Mouse (Mus musculus) heart, embryonic 10.5 days (tissue): ENCODE results near the gene Gm20708. TPM values are rescaled to one million over a fixed set of nuclear protein-coding genes. Genes with fewer than 3 reads are reported as not detected.

ENCODE experiments used
- DNase-seq: peaks from one replicate; pipeline ENCODE4 v3.0.0-alpha.2; 2017; ENCODE audit warnings: low spot score
- H3K27ac ChIP-seq: fragments of 300-500 bp; sonication (generic); 2 replicates; pipeline ENCODE4 v1.5.1; 2016; ENCODE audit warnings: mild to moderate bottlenecking
- H3K27me3 ChIP-seq: fragments of 300-500 bp; sonication (generic); 2 replicates; pipeline ENCODE4 v1.6.1; 2016; ENCODE audit warnings: mild to moderate bottlenecking; ENCODE audit not compliant: poor library complexity, insufficient read depth, severe bottlenecking
- H3K36me3 ChIP-seq: fragments of 300-500 bp; sonication (generic); 2 replicates; pipeline ENCODE4 v1.6.1; 2016; ENCODE audit warnings: mild to moderate bottlenecking, moderate library complexity
- H3K4me1 ChIP-seq: fragments of 300-500 bp; sonication (generic); 2 replicates; pipeline ENCODE4 v1.6.1; 2016; ENCODE audit warnings: mild to moderate bottlenecking
- H3K4me3 ChIP-seq: fragments of 300-500 bp; sonication (generic); 2 replicates; pipeline ENCODE4 v1.5.1; 2016; ENCODE audit warnings: mild to moderate bottlenecking, moderate library complexity
- H3K9me3 ChIP-seq: fragments of 300-500 bp; sonication (generic); 2 replicates; pipeline ENCODE4 v1.6.1; 2016; ENCODE audit warnings: mild to moderate bottlenecking, moderate library complexity
- whole genome bisulfite sequencing: fragments of 180-500 bp; shearing (Covaris S2); methylation state at CpG from one replicate; pipeline ENCODE4 v1.1.7; 2016; 5-methylcytosine and 5-hydroxymethylcytosine counted together
- polyA plus RNA-seq: library from polyadenylated mRNA; unstranded; fragments of >200 nt; fragmentation: Nextera tagmentation; extraction: Ambion mirVana; gene quantifications from 2 replicates; pipeline ENCODE4 v1.2.1, GENCODE M21; 2016

Gm20708 gene
- polyA plus RNA-seq, 1 experiment from 2014 or later = 1.1 TPM

GRCm38 (mm10) chr11:117852875-117853274 lies 43.4 kb downstream of the Gm20708 start:
- Histone ChIP-seq H3K27me3 (no peaks in the 10 kb centered on the region), H3K36me3 (peaks cover 63% of the 10 kb centered on the region), H3K27ac (no peak overlapping the region), H3K9me3 (no peaks in the 10 kb centered on the region), H3K4me1 (peaks cover 24% of the 10 kb centered on the region), H3K4me3 (no peak overlapping the region)
- DNase-seq = no peak
- WGBS = 89% methylated on average over 3 of the region's 3 CpGs

- Histone ChIP-seq H3K9me3 (no peaks in the 10 kb centered on the region), H3K27ac (no peak overlapping the region), H3K4me1 (peaks cover 17% of the 10 kb centered on the region), H3K36me3 (peaks cover 69% of the 10 kb centered on the region), H3K27me3 (peaks cover 13% of the 10 kb centered on the region), H3K4me3 (no peak overlapping the region)
- WGBS = 91% methylated on average over 9 of the region's 9 CpGs
- DNase-seq = no peak
Observed at GRCm38 (mm10) chr11:117854241-117854640, 44.8 kb downstream of the Gm20708 start.

GRCm38 (mm10) chr11:117855360-117855759 lies 45.9 kb downstream of the Gm20708 start:
- Histone ChIP-seq H3K4me1 (peaks cover 9% of the 10 kb centered on the region), H3K27ac (no peak overlapping the region), H3K36me3 (peaks cover 69% of the 10 kb centered on the region), H3K4me3 (no peak overlapping the region), H3K9me3 (no peaks in the 10 kb centered on the region), H3K27me3 (peaks cover 24% of the 10 kb centered on the region)
- 95% methylated on average over 5 of the region's 5 CpGs for WGBS
- no peak for DNase-seq

- Histone ChIP-seq H3K27me3 (peaks cover 30% of the 10 kb centered on the region), H3K4me1 (peaks cover 13% of the 10 kb centered on the region), H3K4me3 (no peak overlapping the region), H3K36me3 (peaks cover 67% of the 10 kb centered on the region), H3K9me3 (no peaks in the 10 kb centered on the region), H3K27ac (no peak overlapping the region)
- no peak for DNase-seq
- WGBS = 86% methylated on average over 1 of the region's 1 CpGs
Observed at GRCm38 (mm10) chr11:117855975-117856374, 46.5 kb downstream of the Gm20708 start.

GRCm38 (mm10) chr11:117857462-117857861 lies 48.0 kb downstream of the Gm20708 start:
- Histone ChIP-seq H3K4me3 (no peak overlapping the region), H3K27me3 (peaks cover 45% of the 10 kb centered on the region), H3K9me3 (no peaks in the 10 kb centered on the region), H3K4me1 (peaks cover 17% of the 10 kb centered on the region), H3K27ac (no peak overlapping the region), H3K36me3 (peaks cover 55% of the 10 kb centered on the region)
- no peak for DNase-seq
- WGBS = 96% methylated on average over 10 of the region's 10 CpGs

- Histone ChIP-seq H3K4me3 (no peak overlapping the region), H3K27me3 (peaks cover 54% of the 10 kb centered on the region), H3K9me3 (no peaks in the 10 kb centered on the region), H3K4me1 (peaks cover 17% of the 10 kb centered on the region), H3K27ac (no peak overlapping the region), H3K36me3 (peaks cover 46% of the 10 kb centered on the region)
- WGBS = 60% methylated on average over 3 of the region's 3 CpGs
- no peak for DNase-seq
Observed at GRCm38 (mm10) chr11:117858392-117858791, 48.9 kb downstream of the Gm20708 start.

- H3K36me3 ChIP-seq = peaks cover 27% of the 10 kb centered on the region
- H3K4me1 ChIP-seq = peaks cover 23% of the 10 kb centered on the region
- no peak for DNase-seq
- peak within 1 kb of the TSS; percentile 45 for H3K4me3 ChIP-seq
- 3% methylated on average over 23 of the region's 23 CpGs for WGBS
- H3K9me3 ChIP-seq = no peaks in the 10 kb centered on the region
- H3K27ac ChIP-seq = peak within 1 kb of the TSS; percentile 22; the same call in 1 of the 2 replicates
- peaks cover 76% of the 10 kb centered on the region for H3K27me3 ChIP-seq
Observed at GRCm38 (mm10) chr11:117860601-117861000, 51.1 kb downstream of the Gm20708 start, which contains the start of gene Tmem235. Tmem235 (plus strand) TSS chr11:117860752.

- 0 out of 2 replicates have a peak overlapping the region, but pooled peaks have one; percentile 64 for H3K27ac ChIP-seq
- no peaks in the 10 kb centered on the region for H3K9me3 ChIP-seq
- H3K27me3 ChIP-seq = peaks cover 84% of the 10 kb centered on the region
- WGBS = 35% methylated on average over 11 of the region's 11 CpGs
- no peak for DNase-seq
- H3K4me3 ChIP-seq = no peak overlapping the region
- H3K36me3 ChIP-seq = 0 out of 2 replicates have a peak, but pooled peaks cover 3% of the 10 kb centered on the region
- peaks cover 25% of the 10 kb centered on the region for H3K4me1 ChIP-seq
Observed at GRCm38 (mm10) chr11:117863174-117863856, 53.8 kb downstream of the Gm20708 start.

GRCm38 (mm10) chr11:117864805-117865204 lies 55.3 kb downstream of the Gm20708 start:
- Histone ChIP-seq H3K4me3 (no peak overlapping the region), H3K9me3 (no peaks in the 10 kb centered on the region), H3K36me3 (0 out of 2 replicates have a peak, but pooled peaks cover 3% of the 10 kb centered on the region), H3K27me3 (peaks cover 84% of the 10 kb centered on the region), H3K27ac (no peak overlapping the region), H3K4me1 (peaks cover 20% of the 10 kb centered on the region)
- DNase-seq = no peak
- 61% methylated on average over 2 of the region's 2 CpGs for WGBS

GRCm38 (mm10) chr11:117865988-117866387 lies 56.5 kb downstream of the Gm20708 start:
- Histone ChIP-seq H3K4me1 (peaks cover 17% of the 10 kb centered on the region), H3K4me3 (no peak overlapping the region), H3K9me3 (no peaks in the 10 kb centered on the region), H3K27ac (no peak overlapping the region), H3K36me3 (0 out of 2 replicates have a peak, but pooled peaks cover 3% of the 10 kb centered on the region), H3K27me3 (peaks cover 72% of the 10 kb centered on the region)
- DNase-seq = no peak
- WGBS = 52% methylated on average over 6 of the region's 6 CpGs

GRCm38 (mm10) chr11:117870688-117871365 lies 61.4 kb downstream of the Gm20708 start:
- no peak overlapping the region for H3K4me3 ChIP-seq
- H3K36me3 ChIP-seq = 0 out of 2 replicates have a peak, but pooled peaks cover 3% of the 10 kb centered on the region
- 41% methylated on average over 12 of the region's 12 CpGs for WGBS
- DNase-seq = peak; percentile 85
- H3K27ac ChIP-seq = no peak overlapping the region
- H3K9me3 ChIP-seq = no peaks in the 10 kb centered on the region
- peaks cover 47% of the 10 kb centered on the region for H3K4me1 ChIP-seq
- peaks cover 39% of the 10 kb centered on the region; the same call in 1 of the 2 replicates for H3K27me3 ChIP-seq

GRCm38 (mm10) chr11:117871376-117871775 lies 61.9 kb downstream of the Gm20708 start:
- no peak overlapping the region for H3K27ac ChIP-seq

More at GRCm38 (mm10) chr11:117871376-117871775, 61.9 kb downstream of the Gm20708 start:
- WGBS = 62% methylated on average over 5 of the region's 5 CpGs
- H3K9me3 ChIP-seq = no peaks in the 10 kb centered on the region
- H3K4me1 ChIP-seq = peaks cover 49% of the 10 kb centered on the region
- H3K36me3 ChIP-seq = 0 out of 2 replicates have a peak, but pooled peaks cover 3% of the 10 kb centered on the region
- peaks cover 37% of the 10 kb centered on the region; the same call in 1 of the 2 replicates for H3K27me3 ChIP-seq
- no peak for DNase-seq
- H3K4me3 ChIP-seq = no peak overlapping the region
